ENCODE assay signal across 20 mouse cellular contexts in genomic region chr6:35544352-35544751, GRCm38 (mm10). TPM values are rescaled to one million over a fixed set of nuclear protein-coding genes. Genes with fewer than 3 reads are reported as not detected.
DNase-seq lines count a peak whose midpoint lies in the region; ATAC-seq lines count a peak whose summit lies in the region.
"Had no signal": no experiment of that assay in that cellular context is flagged by ENCODE, and none has a peak within 500 bp of the region (broad histone marks: within the 10 kb centered on the region; RNA-seq: fewer than 3 reads in every experiment).

No protein-coding gene starts in this region.

- no peak overlapping the region for H3K4me3 ChIP-seq in macrophage (ENCODE audit: inconsistent target)
- no peak overlapping the region for H3K4me3 ChIP-seq in forebrain, embryonic 14.5 days (ENCODE audit: low read depth, low read length)
- H3K4me3 ChIP-seq: embryonic facial prominence, embryonic 15.5 days; heart, embryonic 10.5 days; hindbrain, embryonic 13.5 days had no signal

- H3K4me2 ChIP-seq in forebrain, embryonic 14.5 days (ENCODE audit: low read length) = no peak overlapping the region
- H3K4me2 ChIP-seq: embryonic facial prominence, embryonic 15.5 days; hindbrain, embryonic 13.5 days had no signal

- H3K9me3 ChIP-seq in forebrain, embryonic 14.5 days (replicated peaks; ENCODE audit: control insufficient read depth, low read length) = no peaks in the 10 kb centered on the region
- H3K9me3 ChIP-seq: embryonic facial prominence, embryonic 15.5 days; heart, embryonic 10.5 days had no signal

- H3K36me3 ChIP-seq in macrophage (ENCODE audit: inconsistent target) = no peaks in the 10 kb centered on the region
- H3K36me3 ChIP-seq in forebrain, embryonic 14.5 days (ENCODE audit: control insufficient read depth, insufficient read depth, low read length) = no peaks in the 10 kb centered on the region
- H3K36me3 ChIP-seq: embryonic facial prominence, embryonic 15.5 days; heart, embryonic 10.5 days; hindbrain, embryonic 13.5 days had no signal

- ATAC-seq in common myeloid progenitor, adult 5-6 weeks (replicated peaks; ENCODE audit: low read depth, poor library complexity, severe bottlenecking) = peak; percentile 77
- no peak for ATAC-seq in forebrain, embryonic 14.5 days
- ATAC-seq: forebrain, embryonic 16.5 days had no signal

- DNase-seq in lung, postnatal 36 days = peak; percentile 48
- no peak for DNase-seq in lung, postnatal 14 days
- DNase-seq in natural killer cell, adult 2 months (ENCODE audit: low spot score in 2 of 2) = no peak
- DNase-seq in spleen, postnatal 36 days (ENCODE audit: low spot score in 2 of 2) = no peak
- no peak for DNase-seq in forebrain, embryonic 14.5 days (ENCODE audit: low spot score)
- DNase-seq: adrenal gland, adult 2 months; adrenal gland, postnatal 25 days; cerebellum, adult 2 months; cerebellum, postnatal 10 days; embryo, embryonic 11 days; gastrocnemius, postnatal 25 days; heart, adult 11 months; heart, postnatal 10 days; heart, postnatal 4 days had no signal

- H3K4me1 ChIP-seq in forebrain, embryonic 14.5 days (ENCODE audit: control insufficient read depth, insufficient read depth, low read length) = no peaks in the 10 kb centered on the region
- H3K4me1 ChIP-seq: embryonic facial prominence, embryonic 15.5 days; heart, embryonic 10.5 days; hindbrain, embryonic 13.5 days had no signal

- no peaks in the 10 kb centered on the region for H3K27me3 ChIP-seq in forebrain, embryonic 14.5 days (replicated peaks; ENCODE audit: control insufficient read depth, insufficient read depth, low read length)
- H3K27me3 ChIP-seq: embryonic facial prominence, embryonic 15.5 days; hindbrain, embryonic 13.5 days had no signal

- no peak overlapping the region for H3K9ac ChIP-seq in forebrain, embryonic 14.5 days (ENCODE audit: low read length)
- H3K9ac ChIP-seq: embryonic facial prominence, embryonic 15.5 days; hindbrain, embryonic 13.5 days had no signal

- peaks cover 1% of the 10 kb centered on the region; the same call in 1 of the 2 replicates for H3K79me2 ChIP-seq in macrophage (ENCODE audit: inconsistent target)

- H3K27ac ChIP-seq in macrophage = peak overlapping the region; percentile 54
- no peak overlapping the region for H3K27ac ChIP-seq in forebrain, embryonic 14.5 days (ENCODE audit: low read depth, low read length)
- H3K27ac ChIP-seq: embryonic facial prominence, embryonic 15.5 days; heart, embryonic 10.5 days; hindbrain, embryonic 13.5 days had no signal

RNA-seq across cellular contexts. Expression of gene Mtpn, which starts 4.7 kb away (rescaled TPM):
- total RNA-seq in common myeloid progenitor, adult 5-6 weeks (2017) = 122 and 135 TPM in 2 replicates
- 10 to 100 TPM; 21.1 to 80.4 (median 42.0) TPM for total RNA-seq in macrophage (2018; cell fraction: chromatin; rRNA removed)
- total RNA-seq in macrophage (2018; cell fraction: cytosol; rRNA removed) = 100 to 1,000 TPM; 155 to 282 (median 219) TPM
- 100 to 1,000 TPM in 15 of 26 experiments, 10 to 100 TPM in 11; 68.8 to 177 (median 107) TPM for total RNA-seq in macrophage (2018; cell fraction: nucleus; rRNA removed)
- 153 to 249 TPM (median 226 TPM) in 3 replicates for polyA plus RNA-seq in macrophage (2018)
- 105 and 147 TPM in 2 replicates for polyA plus RNA-seq in forebrain, embryonic 14.5 days (2014; fragmentation: Nextera tagmentation; extraction: Ambion mirVana)
